Mouse (Mus musculus) limb, embryonic 14.5 days (tissue): Measurements from ENCODE around the gene Mast1. TPM values are rescaled to one million over a fixed set of nuclear protein-coding genes. Genes with fewer than 3 reads are reported as not detected.

Experiments used
- ATAC-seq: fragments of 200-750 bp; cut with Nextera tagmentation; 2 replicates; pipeline ENCODE4 v1.8.0; 2017; ENCODE audit warnings: low read depth, moderate number of reproducible peaks, moderate TSS enrichment; ENCODE audit not compliant: low FRiP score
- DNase-seq: peaks from one replicate; pipeline ENCODE4 v3.0.0-alpha.2; 2015; ENCODE audit warnings: low spot score
- H3K27ac ChIP-seq: fragments of 300-500 bp; sonication (generic); replicated peaks from 2 replicates; pipeline ENCODE4 v1.5.1; 2014; ENCODE audit warnings: low read depth, mild to moderate bottlenecking, low read length, moderate library complexity, mixed read lengths
- H3K27me3 ChIP-seq: fragments of 300-500 bp; sonication (generic); 2 replicates; pipeline ENCODE4 v1.6.1; 2014; ENCODE audit warnings: low read length, mixed read lengths; ENCODE audit not compliant: control insufficient read depth, insufficient read depth
- H3K36me3 ChIP-seq: fragments of 300-500 bp; sonication (generic); 2 replicates; pipeline ENCODE4 v1.6.1; 2014; ENCODE audit warnings: mild to moderate bottlenecking, low read length, moderate library complexity, mixed read lengths; ENCODE audit not compliant: control insufficient read depth, insufficient read depth
- H3K4me1 ChIP-seq: fragments of 300-500 bp; sonication (generic); 2 replicates; pipeline ENCODE4 v1.6.1; 2014; ENCODE audit warnings: antibody characterized with exemption, low read length, mixed read lengths; ENCODE audit not compliant: control insufficient read depth, insufficient read depth
- H3K4me2 ChIP-seq: fragments of 300-500 bp; sonication (generic); replicated peaks from 2 replicates; pipeline ENCODE4 v1.6.1; 2014; ENCODE audit warnings: low read depth, mild to moderate bottlenecking, low read length, moderate library complexity; ENCODE audit not compliant: severe bottlenecking
- H3K4me3 ChIP-seq: fragments of 300-500 bp; sonication (generic); replicated peaks from 2 replicates; pipeline ENCODE4 v1.5.1; 2014; ENCODE audit warnings: low read length
- H3K9ac ChIP-seq: fragments of 300-500 bp; sonication (generic); 2 replicates; pipeline ENCODE4 v1.6.1; 2014; ENCODE audit warnings: mild to moderate bottlenecking, low read depth, low read length, moderate library complexity; ENCODE audit not compliant: severe bottlenecking
- H3K9me3 ChIP-seq: fragments of 300-500 bp; sonication (generic); 2 replicates; pipeline ENCODE4 v1.6.1; 2016; ENCODE audit warnings: low read length; ENCODE audit not compliant: control insufficient read depth
- POLR2A ChIP-seq: fragments of 200-500 bp; IDR thresholded peaks from 2 replicates; pipeline ENCODE4 v1.8.0; 2012; ENCODE audit warnings: inconsistent platforms, mild to moderate bottlenecking, moderate library complexity, borderline replicate concordance; ENCODE audit not compliant: insufficient read depth, insufficient read length; ENCODE audit errors: extremely low read depth
- WGBS: fragments of 180-500 bp; shearing (Covaris S2); extraction: QIAGEN DNeasy Blood & Tissue Kit; methylation state at CpG from one replicate; pipeline ENCODE4 v1.1.7; 2014; 5-methylcytosine and 5-hydroxymethylcytosine counted together
- polyA plus RNA-seq, 2 experiments: library from polyadenylated mRNA; depleted of rRNA in 1 of 2; stranded (reverse) in 1 of 2; unstranded in 1 of 2; fragments of >200 nt; fragmentation: Nextera tagmentation in 1 of 2; extraction: Ambion mirVana in 1 of 2; gene quantifications; 2 replicates each; pipeline versions ENCODE4 v1.2.1 to v1.2.3; 2012 to 2014

The Mast1 gene
- polyA plus RNA-seq, 2 experiments, result 0.15 to 0.50 TPM

GRCm38 (mm10) chr8:84976031-84976762, 39.0 kb upstream of the Mast1 start:
- peak overlapping the region; percentile 73 for H3K27ac ChIP-seq
- H3K36me3 ChIP-seq, result peaks cover 32% of the 10 kb centered on the region
- peaks cover 39% of the 10 kb centered on the region for H3K4me1 ChIP-seq
- H3K9me3 ChIP-seq, result no peaks in the 10 kb centered on the region
- no peak for TF ChIP-seq POLR2A
- peak overlapping the region; percentile 99 for H3K4me2 ChIP-seq
- H3K27me3 ChIP-seq, result peaks cover 15% of the 10 kb centered on the region
- H3K9ac ChIP-seq, result peak overlapping the region; percentile 66
- peak; percentile 84 for ATAC-seq
- peak overlapping the region; percentile 64 for H3K4me3 ChIP-seq
- DNase-seq, result peak; percentile 91
- 1% methylated on average over 52 of the region's 61 CpGs for WGBS

GRCm38 (mm10) chr8:84975434-84975833, 38.3 kb upstream of the Mast1 start:
- no peak for DNase-seq

GRCm38 (mm10) chr8:84974543-84975142, 37.5 kb upstream of the Mast1 start:
- Histone ChIP-seq H3K9ac (no peak overlapping the region), H3K4me1 (peaks cover 37% of the 10 kb centered on the region), H3K36me3 (peaks cover 37% of the 10 kb centered on the region), H3K4me3 (no peak overlapping the region), H3K4me2 (no peak overlapping the region), H3K27me3 (peaks cover 15% of the 10 kb centered on the region), H3K9me3 (no peaks in the 10 kb centered on the region), H3K27ac (no peak overlapping the region)
- no peak for ATAC-seq
- 75% methylated on average over 8 of the region's 8 CpGs for WGBS
- no peak for TF ChIP-seq POLR2A
- no peak for DNase-seq

More at GRCm38 (mm10) chr8:84975434-84975833, 38.3 kb upstream of the Mast1 start:
- Histone ChIP-seq H3K4me2 (peak overlapping the region; percentile 99), H3K4me3 (peak overlapping the region; percentile 64; the same call in 1 of the 2 replicates), H3K4me1 (peaks cover 40% of the 10 kb centered on the region), H3K9me3 (no peaks in the 10 kb centered on the region), H3K9ac (no peak overlapping the region), H3K27me3 (peaks cover 15% of the 10 kb centered on the region), H3K36me3 (peaks cover 37% of the 10 kb centered on the region), H3K27ac (no peak overlapping the region)
- TF ChIP-seq POLR2A, result 0 out of 2 replicates have a peak, but pooled peaks have one; percentile 19
- no peak for ATAC-seq
- WGBS, result 28% methylated on average over 7 of the region's 7 CpGs

GRCm38 (mm10) chr8:84973803-84974542, 36.8 kb upstream of the Mast1 start:
- no peak for TF ChIP-seq POLR2A
- Histone ChIP-seq H3K4me1 (peaks cover 31% of the 10 kb centered on the region), H3K4me2 (no peak overlapping the region), H3K36me3 (peaks cover 37% of the 10 kb centered on the region), H3K27me3 (peaks cover 15% of the 10 kb centered on the region), H3K9ac (no peak overlapping the region), H3K27ac (no peak overlapping the region), H3K9me3 (no peaks in the 10 kb centered on the region), H3K4me3 (no peak overlapping the region)
- ATAC-seq (peak; percentile 23; the same call in 1 of the 2 replicates), DNase-seq (peak; percentile 64)
- 65% methylated on average over 4 of the region's 4 CpGs for WGBS

- H3K36me3 ChIP-seq, result peaks cover 37% of the 10 kb centered on the region
- WGBS, result 100% methylated on average over 1 of the region's 1 CpGs
- no peak for ATAC-seq
- peaks cover 35% of the 10 kb centered on the region for H3K4me1 ChIP-seq
- no peak overlapping the region for H3K27ac ChIP-seq
- H3K4me3 ChIP-seq, result no peak overlapping the region
- no peak for DNase-seq
- TF ChIP-seq POLR2A, result no peak
- no peak overlapping the region for H3K9ac ChIP-seq
- H3K4me2 ChIP-seq, result no peak overlapping the region
- peaks cover 15% of the 10 kb centered on the region for H3K27me3 ChIP-seq
- H3K9me3 ChIP-seq, result no peaks in the 10 kb centered on the region
These were observed 35.9 kb upstream of the Mast1 start for GRCm38 (mm10) chr8:84973079-84973478.
